Comparison of ENCODE assay signal across 15 mouse cellular contexts in the genomic region with DNA sequence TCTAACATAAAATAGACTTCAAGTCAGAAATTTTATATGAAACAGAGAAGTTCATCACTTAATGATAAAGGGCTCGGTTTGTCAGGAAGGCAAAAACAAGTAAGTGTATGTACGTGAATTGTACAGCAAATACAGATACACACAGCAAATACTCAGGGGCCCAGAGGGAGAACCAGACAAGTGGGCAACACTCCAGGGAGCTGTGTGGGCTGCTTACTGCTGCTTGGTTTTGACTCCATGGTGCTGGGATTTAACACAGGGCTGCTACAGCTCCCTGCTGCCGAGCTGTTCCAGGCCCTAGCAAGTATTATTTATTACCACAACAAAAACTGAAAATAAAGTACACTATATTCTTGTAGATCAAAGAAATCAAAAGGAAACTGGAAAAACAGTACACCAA.
"Had no signal": no experiment of that assay in that cellular context is flagged by ENCODE, and none has a peak within 500 bp of the region (broad histone marks: within the 10 kb centered on the region; RNA-seq: fewer than 3 reads in every experiment).

No protein-coding gene starts in this region.

- DNase-seq: lung, adult 2 months; lung, postnatal 14 days; lung, postnatal 36 days; right cerebral cortex, postnatal 14 days; thymus, adult 2 months; thymus, postnatal 25 days; thymus, postnatal 4 days had no signal

- H3K4me1 ChIP-seq: lung, embryonic 15.5 days; megakaryocyte, embryonic 14.5 days; midbrain, embryonic 13.5 days; midbrain, embryonic 15.5 days; neural tube, embryonic 12.5 days; stomach, embryonic 15.5 days had no signal

- H3K27ac ChIP-seq: lung, embryonic 15.5 days; macrophage; midbrain, embryonic 13.5 days; midbrain, embryonic 15.5 days; neural tube, embryonic 12.5 days; stomach, embryonic 15.5 days; stomach, postnatal 0 days had no signal

- H3K4me3 ChIP-seq: lung, embryonic 15.5 days; megakaryocyte, embryonic 14.5 days; midbrain, embryonic 13.5 days; midbrain, embryonic 15.5 days; neural tube, embryonic 12.5 days; stomach, embryonic 15.5 days had no signal

- H3K27me3 ChIP-seq: lung, embryonic 15.5 days; megakaryocyte, embryonic 14.5 days; midbrain, embryonic 13.5 days; midbrain, embryonic 15.5 days; neural tube, embryonic 12.5 days; stomach, embryonic 15.5 days had no signal
